Mouse (Mus musculus) thymus, adult 18-20 months (tissue): ENCODE results near the gene Megf9.

Experiments used
- DNase-seq, 2 experiments: peaks; one replicate each; pipeline ENCODE4 v3.0.0; 2022; ENCODE audit warnings: mixed read lengths in 2 of 2

The Megf9 gene

DNA sequence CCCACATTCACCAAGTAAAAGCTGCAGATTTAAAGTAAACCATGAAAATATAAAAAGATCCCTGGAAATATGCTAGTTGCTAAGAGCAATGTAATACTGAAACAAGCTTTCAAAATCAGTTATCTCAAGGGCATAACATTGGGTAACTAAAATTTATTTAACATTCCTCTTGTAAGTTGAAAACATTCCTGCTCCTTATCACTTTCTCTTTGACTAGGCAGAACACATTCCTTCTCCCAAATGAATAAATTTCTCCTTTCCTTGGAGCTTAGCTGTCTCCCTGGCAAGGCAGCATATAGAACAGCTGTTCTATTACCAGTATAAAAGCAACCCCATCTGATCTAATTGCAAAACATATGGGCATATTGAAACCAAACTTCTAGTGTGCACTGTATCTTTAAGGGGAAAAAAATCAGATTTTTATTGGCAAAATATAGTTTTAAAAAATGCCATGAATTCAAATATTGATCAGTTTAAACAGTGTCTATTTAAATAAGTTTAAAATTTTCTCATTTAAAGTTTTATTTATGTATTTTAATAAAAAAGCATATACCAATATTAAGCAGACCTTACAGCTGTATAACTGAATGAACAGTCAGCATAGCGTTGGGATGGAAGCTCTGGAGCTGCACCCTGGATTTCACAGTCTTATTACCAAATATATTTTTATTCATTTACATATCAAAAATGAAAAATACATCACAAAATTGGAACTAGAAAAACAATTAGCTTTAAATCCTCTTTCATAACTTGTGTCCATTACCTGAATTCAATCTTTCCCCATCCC lies 13.1 kb downstream of the Megf9 start:
- no peak for DNase-seq

DNA sequence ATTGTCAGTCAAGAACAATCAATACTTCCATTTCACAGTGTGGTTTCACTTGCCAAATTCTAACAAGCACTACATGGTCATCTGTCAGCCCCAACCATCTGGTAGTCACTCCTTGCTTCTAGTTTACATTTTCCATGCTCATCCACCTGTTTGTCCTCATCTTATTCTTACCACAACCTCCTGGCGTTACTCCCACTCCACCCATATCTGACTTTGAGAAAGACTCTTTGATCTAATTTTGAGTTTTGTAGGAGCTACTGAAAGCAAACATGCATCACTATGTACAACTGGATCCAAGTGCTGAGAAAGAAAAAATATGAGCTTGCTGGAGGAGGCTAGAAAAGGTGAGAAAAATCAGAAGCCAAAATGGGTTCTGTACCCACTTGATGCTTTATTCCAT lies 17.1 kb downstream of the Megf9 start:
- DNase-seq: no peak

DNA sequence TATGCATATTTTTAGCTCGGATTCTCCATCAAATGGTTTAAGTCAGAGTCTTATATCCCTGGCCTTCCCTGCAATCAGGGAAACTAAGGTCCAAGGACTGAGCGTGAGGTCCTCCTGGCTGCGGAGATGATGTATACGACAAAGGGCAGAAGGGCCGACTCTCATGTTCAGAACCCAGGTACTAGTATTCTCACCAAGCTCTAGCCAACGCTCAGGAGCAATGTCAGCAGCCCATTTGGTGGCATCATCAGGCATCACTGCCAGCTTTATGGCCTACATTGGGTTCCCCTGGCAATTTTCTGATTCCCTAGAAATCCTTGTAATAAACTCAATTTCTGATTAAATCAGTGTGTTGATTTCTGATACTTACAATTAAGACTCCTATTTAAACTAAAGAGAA lies 18.5 kb downstream of the Megf9 start:
- no peak for DNase-seq

DNA sequence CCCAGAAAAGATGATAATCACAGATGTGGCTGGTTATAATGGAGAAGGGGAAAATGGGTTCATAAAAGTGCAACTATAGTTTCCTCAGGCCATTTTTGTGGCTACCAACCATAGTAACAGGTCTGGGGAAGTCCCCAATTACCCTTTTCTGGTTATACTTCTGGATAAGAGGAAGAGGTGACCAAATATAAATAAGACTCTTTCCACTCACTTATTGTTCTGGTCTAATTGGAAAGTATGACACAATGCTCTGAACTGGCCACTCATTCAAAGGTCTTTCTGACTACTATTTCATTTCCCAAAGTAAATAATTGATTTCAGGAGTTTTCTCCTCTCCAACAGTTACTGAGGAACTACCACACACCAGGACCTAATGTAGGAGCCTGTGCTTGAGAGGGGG lies 19.3 kb downstream of the Megf9 start:
- DNase-seq: no peak

DNA sequence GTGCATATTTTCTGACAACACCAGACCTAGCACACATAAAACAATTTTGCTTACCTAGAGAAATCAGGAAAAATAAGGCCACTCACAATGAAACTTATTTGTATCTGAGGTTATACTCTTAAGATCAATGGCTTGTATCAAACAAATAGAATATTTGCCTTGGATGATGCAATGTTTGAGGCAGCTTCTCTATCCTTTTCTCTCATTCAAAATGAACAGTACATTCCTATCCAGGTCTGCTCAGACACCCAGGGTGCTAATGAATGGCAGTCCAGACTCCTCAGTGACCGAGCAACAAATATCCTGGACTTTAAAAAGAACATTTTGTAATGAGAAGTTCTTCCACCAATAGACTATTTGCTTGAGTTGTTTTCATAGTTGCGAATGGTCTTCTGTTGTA lies 24.8 kb downstream of the Megf9 start:
- DNase-seq: no peak

DNA sequence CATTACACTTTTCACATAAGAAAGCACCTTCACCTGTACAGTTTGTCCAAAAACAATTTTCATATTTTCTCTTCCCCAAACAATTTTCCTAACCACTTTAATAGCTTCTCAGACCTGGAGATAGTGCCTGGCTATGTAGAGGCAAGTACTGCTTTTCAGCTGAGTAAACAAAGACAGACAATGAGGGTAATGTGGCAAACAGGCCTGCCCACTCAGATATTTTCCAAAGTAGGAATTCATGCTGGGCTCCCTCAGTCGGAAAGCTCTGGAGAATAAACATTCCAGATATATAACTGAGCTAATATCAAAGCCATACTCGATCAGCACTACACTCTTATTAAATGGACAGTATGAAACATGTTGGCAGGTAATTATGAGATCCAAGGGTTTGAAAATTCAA lies 25.2 kb downstream of the Megf9 start:
- DNase-seq: no peak

DNA sequence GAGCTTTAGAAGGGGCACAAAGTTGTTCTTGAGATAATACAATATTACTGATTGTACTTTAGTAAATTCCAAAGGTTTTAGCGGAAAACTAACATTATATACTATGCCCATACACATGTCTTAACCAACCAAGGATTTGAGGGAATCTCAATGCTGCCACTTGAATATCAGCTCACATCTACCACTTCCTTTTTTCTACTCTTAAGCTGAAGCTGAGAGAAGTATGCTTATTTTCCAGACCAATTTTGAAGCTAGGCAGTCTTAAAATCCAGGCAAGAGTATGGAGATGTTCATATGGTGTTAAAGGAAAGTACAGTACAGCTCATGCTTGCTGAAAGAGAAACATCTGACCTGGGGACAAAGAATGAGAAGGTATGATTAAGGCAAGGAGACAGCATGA lies 26.6 kb downstream of the Megf9 start:
- DNase-seq: no peak

DNA sequence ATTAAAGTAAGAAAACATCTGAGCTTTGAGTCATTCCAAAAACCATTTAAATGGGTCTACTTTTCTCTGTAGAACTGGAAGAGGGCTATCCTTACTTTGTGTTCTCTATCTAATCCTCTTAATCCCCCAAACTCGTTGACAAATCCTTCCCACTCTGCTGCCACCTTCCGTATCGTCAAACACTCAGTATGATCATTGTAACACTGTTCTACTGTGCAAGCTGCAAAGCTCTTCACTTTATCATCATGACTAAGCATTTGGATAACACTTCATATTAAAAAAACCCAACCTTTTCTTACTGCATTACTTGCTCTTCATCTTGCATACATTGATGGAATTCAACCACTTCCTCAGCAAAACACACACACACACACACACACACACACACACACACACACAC lies 28.8 kb downstream of the Megf9 start:
- no peak for DNase-seq

DNA sequence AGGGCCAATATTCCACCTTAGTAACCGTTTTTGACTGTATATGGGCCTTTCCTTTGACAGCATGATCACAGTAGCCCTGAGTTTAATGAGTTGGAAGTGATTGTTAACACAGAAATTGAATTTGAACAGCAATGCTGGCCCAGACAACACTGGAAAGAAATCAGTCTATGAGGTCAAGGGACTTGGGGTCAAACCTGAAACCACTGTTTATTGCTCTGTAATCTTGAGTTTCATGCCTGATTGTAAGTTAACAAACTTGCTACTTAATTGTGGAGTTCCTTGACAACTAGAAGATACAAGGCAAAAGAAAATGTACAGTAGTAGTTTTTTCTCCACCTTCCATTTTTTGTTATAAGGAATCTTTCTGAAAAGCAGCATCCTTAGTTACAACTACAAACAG lies 31.0 kb downstream of the Megf9 start:
- DNase-seq: no peak

DNA sequence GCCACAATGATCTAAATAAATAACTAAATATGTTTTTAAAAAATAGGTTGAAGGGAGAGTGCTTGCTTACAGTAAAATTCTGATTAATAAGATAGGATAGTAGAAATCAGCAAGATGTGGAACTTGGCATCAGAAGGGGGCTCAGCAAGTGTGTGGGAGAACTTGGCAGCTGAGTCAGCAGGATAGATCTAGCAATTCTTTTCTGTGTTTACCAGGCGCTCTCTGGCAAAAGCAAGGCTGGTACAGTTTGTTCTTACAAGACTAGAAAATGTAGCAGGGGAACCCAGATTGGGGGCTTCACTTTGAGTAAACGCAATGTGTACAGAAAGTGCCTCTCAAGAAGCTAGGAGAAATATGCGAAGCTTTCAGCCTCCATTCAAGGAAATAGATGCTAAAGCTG lies 35.5 kb downstream of the Megf9 start:
- DNase-seq: no peak

DNA sequence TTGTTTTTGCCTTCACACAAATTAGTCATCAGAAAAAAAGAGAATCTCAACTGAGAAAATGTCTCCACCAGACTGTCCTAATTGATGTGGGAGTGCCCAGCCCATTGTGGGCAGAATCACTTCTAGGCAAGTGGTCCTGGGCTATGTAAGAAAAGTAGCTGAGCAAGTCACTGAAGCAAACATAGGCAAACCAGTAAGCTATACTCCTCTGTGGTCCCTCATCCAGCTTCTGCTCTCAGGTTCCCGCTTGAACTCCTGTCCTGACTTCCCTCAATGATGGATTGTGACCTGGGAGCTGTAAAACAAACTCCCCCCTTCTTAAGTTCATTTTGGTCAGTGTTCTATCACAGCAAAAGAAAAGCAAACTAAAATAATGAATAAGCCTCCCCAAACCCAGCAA lies 37.8 kb downstream of the Megf9 start:
- no peak for DNase-seq

DNA sequence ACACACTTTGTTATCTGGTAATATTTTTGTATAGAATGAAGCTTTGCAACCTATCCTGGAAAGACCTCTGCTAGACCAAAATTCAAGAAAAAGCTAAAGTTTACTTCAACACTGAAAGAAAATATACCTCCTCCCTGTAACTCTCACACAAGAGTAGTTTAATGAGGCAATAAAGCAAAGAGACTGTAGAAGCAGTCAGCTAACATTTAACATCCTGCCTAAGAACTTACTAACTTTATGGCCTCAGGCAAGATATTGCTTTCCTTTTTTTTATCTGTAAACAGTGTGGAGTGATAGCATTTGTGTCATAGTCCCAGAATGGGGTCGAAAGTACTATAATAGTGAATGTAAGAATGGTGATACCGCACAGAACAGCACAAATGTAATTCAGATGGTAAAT lies 45.0 kb downstream of the Megf9 start:
- no peak for DNase-seq

DNA sequence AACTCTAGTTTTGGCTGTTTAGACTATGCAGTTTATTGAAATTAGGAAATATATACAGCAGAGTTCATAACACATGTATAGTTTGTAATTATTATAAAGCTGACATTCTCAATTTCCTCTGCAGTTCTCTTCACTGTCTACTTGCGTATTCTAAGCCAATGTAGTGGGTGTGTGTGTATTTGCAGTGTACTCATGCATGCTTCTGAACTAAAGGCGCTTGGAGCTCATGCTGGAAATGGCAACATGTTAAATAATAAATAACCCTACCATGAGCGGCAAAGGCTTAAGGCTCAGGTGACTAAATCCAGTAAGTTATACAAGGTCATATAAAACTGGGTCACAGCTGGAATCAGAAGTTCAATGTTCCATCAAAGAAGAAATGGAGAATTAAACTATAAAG lies 46.4 kb downstream of the Megf9 start:
- DNase-seq: no peak

DNA sequence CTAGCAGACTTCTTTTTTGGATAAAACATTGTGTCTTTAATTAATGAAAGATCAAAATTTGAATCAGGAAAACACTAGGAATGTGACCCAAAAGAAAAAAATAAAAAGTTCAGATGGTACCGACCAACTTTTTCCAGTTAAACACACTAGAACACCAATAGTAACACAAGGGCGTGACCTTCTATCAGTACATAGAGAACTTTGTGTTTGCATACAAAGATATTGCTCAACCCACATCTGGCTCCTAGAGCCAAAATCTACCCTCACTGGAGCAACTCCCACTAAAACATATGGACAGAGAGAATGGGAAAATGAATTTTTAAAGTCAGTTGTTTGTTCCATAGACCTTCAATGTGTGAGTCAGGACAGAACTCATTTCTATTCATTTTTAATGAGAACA lies 50.7 kb downstream of the Megf9 start:
- no peak for DNase-seq

DNA sequence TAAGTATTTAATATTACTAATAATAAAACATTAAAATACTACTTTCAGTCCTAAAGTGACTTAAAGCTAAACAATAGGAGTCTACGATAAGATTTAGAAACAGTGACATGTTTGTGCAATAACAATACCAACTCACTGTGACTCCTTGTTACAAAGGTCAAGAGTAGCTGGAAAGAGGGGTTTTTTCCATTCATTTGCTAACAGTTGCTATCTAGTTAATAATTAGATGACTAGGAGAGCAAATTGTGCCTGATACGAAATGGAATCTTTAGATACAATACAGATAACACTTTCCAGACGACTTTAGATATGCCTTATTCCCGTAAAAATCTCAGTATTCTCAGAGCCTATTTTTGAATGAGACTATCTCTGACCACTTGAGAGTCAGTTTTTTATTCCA lies 52.9 kb downstream of the Megf9 start:
- no peak for DNase-seq

DNA sequence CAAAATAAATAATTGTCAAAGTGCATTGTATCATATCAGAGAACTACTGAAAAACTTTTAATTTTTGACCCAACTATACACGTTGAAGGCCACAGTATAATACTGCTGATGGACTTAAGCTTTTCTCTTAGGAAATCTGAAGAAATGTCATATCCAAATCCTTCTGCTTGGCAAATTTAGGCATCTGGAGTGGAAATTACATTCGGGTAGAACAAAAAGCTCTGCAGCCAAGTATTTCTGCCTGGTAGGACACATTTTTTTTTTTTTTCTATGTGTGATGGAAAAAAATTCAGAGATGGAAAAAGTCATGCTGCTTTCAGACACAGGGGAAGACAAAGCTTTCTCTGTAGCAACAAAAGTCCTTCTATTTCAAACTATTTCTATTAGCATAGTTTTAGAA lies 63.4 kb downstream of the Megf9 start:
- no peak for DNase-seq

DNA sequence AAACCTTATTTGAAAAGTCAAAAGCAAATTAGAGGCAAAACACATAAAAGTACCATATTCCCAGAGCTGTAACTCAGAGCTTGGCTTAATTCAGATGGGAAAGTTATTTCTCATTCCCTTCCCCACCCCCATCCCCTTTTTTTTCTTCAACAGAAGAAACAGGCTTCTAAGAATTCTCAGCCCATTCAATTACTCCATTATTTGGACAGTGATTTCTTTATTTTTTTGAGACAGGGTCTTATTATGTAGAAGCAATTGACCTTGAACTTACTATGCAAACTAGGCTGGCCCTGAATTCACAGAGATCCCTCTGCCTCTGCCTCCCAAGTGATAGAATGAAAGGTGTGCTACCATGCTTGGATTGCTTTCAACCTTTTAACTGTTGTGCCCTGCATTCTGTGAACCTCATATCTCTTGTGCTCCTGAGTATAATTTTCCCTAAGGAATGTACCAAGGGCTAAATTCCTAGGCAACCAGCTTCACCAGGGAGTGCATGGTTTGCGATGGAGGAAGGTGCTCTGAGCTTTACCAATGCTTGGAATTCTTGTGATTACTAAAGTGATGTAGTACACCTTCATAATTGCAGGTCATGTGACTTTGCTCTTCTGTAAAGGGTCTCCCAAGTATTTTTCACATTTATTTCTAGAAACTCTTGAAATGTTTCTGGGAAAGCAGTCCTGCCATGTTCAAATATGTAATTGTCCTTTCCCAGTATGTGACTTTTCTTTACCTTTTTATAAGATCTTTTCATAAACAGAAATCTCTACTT lies 68.7 kb downstream of the Megf9 start:
- DNase-seq: no peak

DNA sequence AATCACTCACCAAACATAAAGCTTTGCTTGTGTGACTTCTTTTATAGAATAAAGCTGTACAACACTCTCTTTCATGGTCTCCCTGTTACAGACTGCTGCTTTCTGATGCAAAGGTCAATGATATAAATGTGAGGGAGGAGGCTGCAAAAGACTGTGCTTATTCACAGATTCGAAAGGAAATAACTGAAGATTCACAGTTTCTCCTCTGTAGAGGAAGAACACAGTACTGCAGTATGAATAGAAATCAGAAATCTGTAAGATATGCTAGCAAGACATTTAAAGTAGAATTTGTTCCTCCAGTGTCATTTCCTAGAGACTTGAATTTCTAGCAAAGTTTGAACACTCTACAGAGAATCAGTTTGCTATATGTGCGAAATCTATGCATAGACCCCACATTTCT lies 71.5 kb downstream of the Megf9 start:
- DNase-seq: no peak

DNA sequence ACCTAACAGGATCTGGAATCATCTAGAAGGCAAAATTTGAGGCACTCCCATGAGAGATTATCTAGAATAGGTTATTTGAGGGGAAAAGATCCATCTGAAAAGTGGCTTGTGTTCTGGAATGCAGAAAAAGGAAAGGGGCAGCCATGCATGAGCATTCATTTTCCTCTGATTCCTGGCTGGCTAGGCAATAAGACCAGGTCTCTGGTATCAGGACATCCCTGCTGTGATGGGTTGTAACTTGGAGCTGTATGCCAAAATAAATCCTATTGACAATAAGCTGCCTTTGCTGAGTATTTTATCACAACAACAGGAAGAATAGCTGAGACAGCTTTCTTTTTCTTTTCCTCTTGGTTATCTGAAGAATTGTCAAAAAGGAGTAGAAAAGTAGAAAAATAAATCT lies 73.4 kb downstream of the Megf9 start:
- no peak for DNase-seq

DNA sequence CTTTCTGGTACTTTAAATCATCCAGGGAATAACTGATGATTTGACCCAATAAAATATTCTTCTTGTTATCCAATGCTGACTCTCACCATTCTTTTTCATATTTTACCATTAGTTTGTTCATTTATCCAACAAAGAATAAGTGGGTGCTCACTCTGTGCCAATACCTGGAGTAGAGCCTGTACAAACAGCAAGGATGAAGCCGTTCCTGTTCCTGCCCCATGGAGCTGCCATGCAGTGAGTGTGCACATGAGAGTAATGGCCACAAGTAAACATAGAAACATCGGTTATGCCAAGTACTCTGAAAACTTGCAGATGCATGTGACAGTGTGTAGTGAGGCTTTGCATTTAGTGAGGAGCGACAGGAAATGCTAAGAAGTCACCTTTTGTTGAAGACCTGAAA lies 82.6 kb downstream of the Megf9 start:
- DNase-seq: no peak

DNA sequence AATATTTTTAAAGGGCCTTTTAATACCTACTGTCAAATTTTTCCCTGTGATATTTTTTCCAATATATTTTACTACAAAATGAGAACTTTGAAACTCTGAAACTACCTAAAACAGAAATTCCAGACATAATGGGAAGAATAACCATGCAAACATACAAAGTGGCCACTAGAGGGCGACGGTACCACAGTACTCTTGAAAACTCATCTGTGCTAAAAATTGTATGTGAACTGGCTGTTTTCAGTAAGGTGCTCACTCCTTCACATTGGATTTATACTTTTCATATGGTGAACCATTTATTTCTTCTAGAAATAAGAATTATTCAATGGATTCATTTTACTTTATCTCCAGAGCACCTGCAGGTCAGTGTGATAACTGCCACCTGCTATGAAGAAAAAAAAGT lies 83.0 kb downstream of the Megf9 start:
- DNase-seq: no peak

DNA sequence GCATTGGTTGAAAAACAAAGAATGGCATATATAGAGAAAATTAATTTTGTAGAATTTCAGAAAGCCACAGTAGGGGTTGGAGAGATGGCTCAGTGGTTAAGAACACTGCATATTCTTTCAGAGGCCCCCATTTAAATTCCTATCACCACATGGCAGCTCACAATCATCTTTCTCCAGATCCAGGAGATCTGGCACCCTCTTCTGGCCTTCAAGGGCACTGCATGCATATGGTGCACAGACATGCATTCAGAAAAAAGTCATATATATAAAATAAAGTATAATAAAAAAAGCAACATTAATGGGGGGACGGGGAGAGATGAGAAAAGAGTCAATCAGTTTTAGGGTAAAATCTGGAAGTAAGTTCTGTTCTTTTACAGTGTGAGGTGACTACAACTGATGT lies 85.1 kb downstream of the Megf9 start:
- no peak for DNase-seq

DNA sequence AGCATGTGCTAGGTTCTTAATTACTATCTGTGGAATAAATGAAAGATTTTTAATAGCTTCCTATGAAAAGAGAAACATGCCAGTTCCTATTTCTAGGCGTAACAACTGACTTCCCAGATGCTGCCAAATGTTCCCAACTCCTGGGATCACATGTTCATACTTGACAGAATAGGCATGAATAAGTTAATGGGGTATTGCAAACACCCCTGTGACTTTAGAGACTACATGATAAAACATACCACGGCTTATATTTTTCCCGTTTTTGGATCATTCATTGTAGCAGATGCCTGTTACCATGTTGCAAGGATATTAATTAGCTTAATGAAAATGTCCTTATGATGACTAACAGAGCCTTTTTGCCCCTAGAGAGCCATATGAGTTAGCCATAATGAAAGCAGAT lies 88.0 kb downstream of the Megf9 start:
- no peak for DNase-seq

DNA sequence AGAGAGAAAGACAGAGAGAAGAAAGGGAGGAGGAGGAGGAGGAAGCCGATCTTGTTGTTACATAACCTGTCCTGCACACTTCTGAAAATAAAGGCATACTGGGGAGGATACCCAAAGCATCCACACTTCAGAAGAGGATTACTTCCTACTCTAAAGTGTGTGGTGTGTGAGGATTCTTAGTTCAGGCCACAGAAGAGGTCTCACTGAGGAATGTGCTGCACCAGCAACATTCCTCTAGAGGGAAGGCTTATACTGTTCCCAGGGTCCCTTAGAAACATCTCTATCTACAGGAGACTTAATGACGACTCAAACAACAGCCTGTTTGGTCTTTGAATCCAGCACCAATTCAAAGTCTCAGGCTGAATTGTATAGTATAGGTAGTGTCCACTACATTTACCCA lies 114.6 kb downstream of the Megf9 start:
- no peak for DNase-seq

DNA sequence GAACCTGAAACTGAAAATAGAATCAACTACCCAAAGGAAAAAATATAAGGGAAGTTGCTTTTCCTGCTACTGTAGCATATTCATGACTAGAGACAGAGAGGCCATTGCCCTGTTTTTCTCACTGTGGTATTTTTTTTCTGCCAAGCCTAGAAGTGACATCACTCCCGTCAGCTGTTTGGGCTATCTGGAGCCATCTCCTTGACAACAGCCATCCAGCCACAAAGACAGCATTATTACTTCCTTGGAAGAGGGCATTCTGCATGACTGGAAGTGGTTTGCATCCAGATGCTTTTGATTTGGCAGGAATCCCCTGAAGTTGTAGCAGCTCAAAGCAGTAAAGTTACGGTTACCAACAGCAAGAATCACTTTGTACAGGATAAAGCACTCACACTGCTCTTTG lies 122.7 kb downstream of the Megf9 start:
- no peak for DNase-seq
